Mouse (Mus musculus): ENCODE measurements around the gene Arpin. TPM values are rescaled to one million over a fixed set of nuclear protein-coding genes. Genes with fewer than 3 reads are reported as not detected.

Gene Arpin
- total and polyA plus RNA-seq, 3 experiments, result not detected

GRCm38 (mm10) chr7:79935511-79936205, 499 bp upstream of the Arpin start:
- H3K9ac ChIP-seq (ENCODE audit: insufficient read depth, low read depth), result no peak overlapping the region
- H3K27ac ChIP-seq (ENCODE audit: insufficient read depth, low read depth), result no peak overlapping the region
- dilution Hi-C loops (cut with MboI; ENCODE audit: extremely low pct_ligation_motif_present, extremely low pct_unique_long_range_greater_than_20kb, low sequenced_read_pairs) (no loop called here), in situ Hi-C loops (cut with MboI; ENCODE audit: low pct_ligation_motif_present, low pct_unique_long_range_greater_than_20kb, low sequenced_read_pairs) (no loop called here)
- no peaks in the 10 kb centered on the region for H3K9me3 ChIP-seq (replicated peaks; ENCODE audit: low read length)
- no peak overlapping the region for H3K4me2 ChIP-seq (ENCODE audit: insufficient read depth, low read depth, poor library complexity, severe bottlenecking)
- H3K36me3 ChIP-seq (replicated peaks in 1 of 2; ENCODE audit: control insufficient read depth in 1 of 2, insufficient read depth in 1 of 2, low read length in 1 of 2), result no peaks in the 10 kb centered on the region
- H3K4me3 ChIP-seq (replicated peaks in 1 of 3; ENCODE audit: low read depth in 2 of 3, low read length in 2 of 3, poor library complexity in 1 of 3), result no peak overlapping the region
- no peaks in the 10 kb centered on the region for H3K4me1 ChIP-seq (ENCODE audit: control insufficient read depth in 1 of 2, insufficient read depth in 2 of 2)
- H3K79me2 ChIP-seq (replicated peaks; ENCODE audit: control insufficient read depth, extremely low read depth, insufficient read depth, poor library complexity, severe bottlenecking), result no peaks in the 10 kb centered on the region
- DNase-seq (ENCODE audit: extremely low read depth), result no peak
- no peak for TF ChIP-seq ZKSCAN1 (IDR thresholded peaks at IDR 0.05; ENCODE audit: borderline replicate concordance, low read depth, low read length)
- no peak for TF ChIP-seq POLR2AphosphoS2 (IDR thresholded peaks at IDR 0.05; ENCODE audit: low read depth, low read length)
- TF ChIP-seq ZC3H11A (IDR thresholded peaks at IDR 0.05; ENCODE audit: low read depth, low read length), result no peak
- TF ChIP-seq KAT2A (IDR thresholded peaks at IDR 0.05; ENCODE audit: insufficient replicate concordance, low read length), result no peak
- no peak for TF ChIP-seq GABPA (IDR thresholded peaks at IDR 0.05; ENCODE audit: insufficient replicate concordance, low read depth, low read length)
- TF ChIP-seq JUND (conservative IDR thresholded peaks at IDR 0.05; ENCODE audit: low read depth, low read length), result no peak
- TF ChIP-seq ZNF384 (IDR thresholded peaks at IDR 0.05; ENCODE audit: low read depth, low read length), result no peak
- TF ChIP-seq MXI1 (IDR thresholded peaks at IDR 0.05; ENCODE audit: low read depth, low read length), result no peak
- TF ChIP-seq MYC (IDR thresholded peaks at IDR 0.05; ENCODE audit: low read depth, low read length), result no peak
- peaks cover 8% of the 10 kb centered on the region for H3K27me3 ChIP-seq (replicated peaks)

GRCm38 (mm10) chr7:79934461-79934860, 698 bp downstream of the Arpin start:
- no peaks in the 10 kb centered on the region for H3K4me1 ChIP-seq (ENCODE audit: control insufficient read depth in 1 of 2, insufficient read depth in 2 of 2)
- no peak overlapping the region for H3K27ac ChIP-seq (ENCODE audit: insufficient read depth, low read depth)
- no peaks in the 10 kb centered on the region for H3K79me2 ChIP-seq (replicated peaks; ENCODE audit: control insufficient read depth, extremely low read depth, insufficient read depth, poor library complexity, severe bottlenecking)
- DNase-seq (ENCODE audit: extremely low read depth), result no peak
- in situ Hi-C loops (cut with MboI; ENCODE audit: low pct_ligation_motif_present, low pct_unique_long_range_greater_than_20kb, low sequenced_read_pairs), result no loop called here
- H3K9me3 ChIP-seq (replicated peaks; ENCODE audit: low read length), result no peaks in the 10 kb centered on the region
- H3K36me3 ChIP-seq (replicated peaks in 1 of 2; ENCODE audit: control insufficient read depth in 1 of 2, insufficient read depth in 1 of 2, low read length in 1 of 2), result no peaks in the 10 kb centered on the region
- dilution Hi-C loops (cut with MboI; ENCODE audit: extremely low pct_ligation_motif_present, extremely low pct_unique_long_range_greater_than_20kb, low sequenced_read_pairs), result no loop called here
- TF ChIP-seq JUN (IDR thresholded peaks at IDR 0.05; ENCODE audit: insufficient read depth, low read depth, low read length), result no peak
- TF ChIP-seq SMC3 (IDR thresholded peaks at IDR 0.05; ENCODE audit: low read depth, low read length), result no peak
- no peak for TF ChIP-seq MYC (IDR thresholded peaks at IDR 0.05; ENCODE audit: low read depth, low read length)
- no peak for TF ChIP-seq MAX (IDR thresholded peaks at IDR 0.05; ENCODE audit: low read length)
- no peak for TF ChIP-seq KAT2A (IDR thresholded peaks at IDR 0.05; ENCODE audit: insufficient replicate concordance, low read length)
- no peak for TF ChIP-seq ZKSCAN1 (IDR thresholded peaks at IDR 0.05; ENCODE audit: borderline replicate concordance, low read depth, low read length)
- no peak for TF ChIP-seq GABPA (IDR thresholded peaks at IDR 0.05; ENCODE audit: insufficient replicate concordance, low read depth, low read length)
- no peak for TF ChIP-seq IRF4 (IDR thresholded peaks at IDR 0.05; ENCODE audit: low read depth, low read length)
- TF ChIP-seq UBTF (IDR thresholded peaks at IDR 0.05; ENCODE audit: low read depth, low read length), result no peak
- no peak for TF ChIP-seq CHD1 (IDR thresholded peaks at IDR 0.05; ENCODE audit: low read depth, low read length)
- no peak for TF ChIP-seq POLR2AphosphoS2 (IDR thresholded peaks at IDR 0.05; ENCODE audit: low read depth, low read length)
- no peak for TF ChIP-seq ZC3H11A (IDR thresholded peaks at IDR 0.05; ENCODE audit: low read depth, low read length)
- no peak for TF ChIP-seq CHD2 (IDR thresholded peaks at IDR 0.05; ENCODE audit: low read length)
- TF ChIP-seq MEF2A (IDR thresholded peaks at IDR 0.05; ENCODE audit: borderline replicate concordance, low read depth, low read length), result no peak
- TF ChIP-seq HCFC1 (IDR thresholded peaks at IDR 0.05; ENCODE audit: low read depth, low read length), result no peak
- no peak for TF ChIP-seq SIN3A (IDR thresholded peaks at IDR 0.05; ENCODE audit: low read length)
- no peak overlapping the region for H3K4me3 ChIP-seq (replicated peaks in 1 of 3; ENCODE audit: low read depth in 2 of 3, low read length in 2 of 3, poor library complexity in 1 of 3)
- no peak overlapping the region for H3K9ac ChIP-seq (ENCODE audit: insufficient read depth, low read depth)
- H3K4me2 ChIP-seq (ENCODE audit: insufficient read depth, low read depth, poor library complexity, severe bottlenecking), result no peak overlapping the region
- peaks cover 8% of the 10 kb centered on the region for H3K27me3 ChIP-seq (replicated peaks)
